21 mouse cellular contexts compared by ENCODE assay signal in genomic region chr12:105077232-105077631, GRCm38 (mm10). TPM values are rescaled to one million over a fixed set of nuclear protein-coding genes. Genes with fewer than 3 reads are reported as not detected.
DNase-seq lines count a peak whose midpoint lies in the region; ATAC-seq and TF ChIP-seq lines count a peak whose summit lies in the region.
"Had no signal": no experiment of that assay in that cellular context is flagged by ENCODE, and none has a peak within 500 bp of the region (broad histone marks: within the 10 kb centered on the region; RNA-seq: fewer than 3 reads in every experiment).

No protein-coding gene starts in this region.

- H3K27me3 ChIP-seq in E14TG2a.4 (ENCODE audit: insufficient read depth, low read length) (no peaks in the 10 kb centered on the region), ES-Bruce4 (ENCODE audit: control insufficient read depth, insufficient read depth, low read length, poor library complexity, severe bottlenecking) (no peaks in the 10 kb centered on the region)
- no peaks in the 10 kb centered on the region for H3K27me3 ChIP-seq in hindbrain, embryonic 12.5 days
- H3K27me3 ChIP-seq: embryonic facial prominence, embryonic 12.5 days; forebrain, embryonic 12.5 days had no signal

- no peak for ATAC-seq in hindbrain, embryonic 12.5 days (ENCODE audit: low FRiP score)
- ATAC-seq: forebrain, embryonic 14.5 days; forebrain, embryonic 16.5 days had no signal

- in situ Hi-C loops in ES-E14 (cut with MboI; ENCODE audit: low sequenced_read_pairs in 2 of 2, unreplicated experiment in 2 of 2) = no loop called here

- no peak for TF ChIP-seq POLR2A in ES-Bruce4 (IDR thresholded peaks at IDR 0.05; ENCODE audit: insufficient read depth, low read length)

- H3K9ac ChIP-seq in ES-Bruce4 (ENCODE audit: low read depth, poor library complexity, severe bottlenecking) = no peak overlapping the region
- H3K9ac ChIP-seq in ES-E14 (ENCODE audit: insufficient read depth, low read depth, low read length, poor library complexity, severe bottlenecking) = no peak overlapping the region
- no peak overlapping the region for H3K9ac ChIP-seq in hindbrain, embryonic 12.5 days
- H3K9ac ChIP-seq: embryonic facial prominence, embryonic 12.5 days; forebrain, embryonic 12.5 days had no signal

- H3K4me2 ChIP-seq in hindbrain, embryonic 12.5 days (replicated peaks) = no peak overlapping the region
- H3K4me2 ChIP-seq: embryonic facial prominence, embryonic 12.5 days; forebrain, embryonic 12.5 days had no signal

- H3K36me3 ChIP-seq in E14TG2a.4 (ENCODE audit: insufficient read depth, low read length) = 0 out of 2 replicates have a peak, but pooled peaks cover 3% of the 10 kb centered on the region
- no peaks in the 10 kb centered on the region for H3K36me3 ChIP-seq in ES-Bruce4 (ENCODE audit: control insufficient read depth, insufficient read depth, low read length, poor library complexity, severe bottlenecking)
- no peaks in the 10 kb centered on the region for H3K36me3 ChIP-seq in ES-E14 (ENCODE audit: control insufficient read depth, insufficient read depth, low read length, poor library complexity, severe bottlenecking)
- no peaks in the 10 kb centered on the region for H3K36me3 ChIP-seq in hindbrain, embryonic 12.5 days
- H3K36me3 ChIP-seq: embryonic facial prominence, embryonic 10.5 days; embryonic facial prominence, embryonic 12.5 days; forebrain, embryonic 10.5 days; forebrain, embryonic 12.5 days had no signal

- peaks cover 52% of the 10 kb centered on the region for H3K4me1 ChIP-seq in E14TG2a.4 (replicated peaks; ENCODE audit: low read depth, low read length)
- H3K4me1 ChIP-seq in ES-Bruce4 (ENCODE audit: control insufficient read depth, insufficient read depth, low read length) = peaks cover 7% of the 10 kb centered on the region
- peaks cover 3 to 8% of the 10 kb centered on the region in 2 experiments; a peak in 2 of 4 replicates for H3K4me1 ChIP-seq in ES-E14 (ENCODE audit: control insufficient read depth in 2 of 2, insufficient read depth in 2 of 2, low read length in 2 of 2, poor library complexity in 1 of 2)
- peaks cover 5% of the 10 kb centered on the region; the same call in 1 of the 2 replicates for H3K4me1 ChIP-seq in hindbrain, embryonic 12.5 days

- TF ChIP-seq EP300 in ES-Bruce4 (IDR thresholded peaks at IDR 0.05; ENCODE audit: insufficient read depth, low read depth, low read length) = no peak

- H3K27ac ChIP-seq in ES-Bruce4 (ENCODE audit: insufficient read depth, low read length) = peak overlapping the region; percentile 54
- H3K27ac ChIP-seq in ES-E14 (ENCODE audit: insufficient read depth, low read depth, low read length, poor library complexity, severe bottlenecking) = peak overlapping the region; percentile 83; the same call in 1 of the 2 replicates
- no peak overlapping the region for H3K27ac ChIP-seq in hindbrain, embryonic 12.5 days
- H3K27ac ChIP-seq: embryonic facial prominence, embryonic 10.5 days; embryonic facial prominence, embryonic 12.5 days; forebrain, embryonic 12.5 days had no signal

- DNase-seq in ES-E14 (ENCODE audit: low read depth, low spot score) (no peak), ZHBTc4 (ENCODE audit: low read depth, low spot score) (peak; percentile 73)
- DNase-seq in layer of hippocampus, adult 18-20 months (ENCODE audit: low spot score in 2 of 2) = no peak
- no peak for DNase-seq in left cerebral cortex, adult 9 months (ENCODE audit: low spot score in 2 of 2)
- DNase-seq: adrenal gland, adult 8-10 months; adrenal gland, postnatal 14 days; adrenal gland, postnatal 36 days; cerebellum, adult 11-12 months; cerebellum, adult 2 months; cerebellum, adult 9-10 months; cerebellum, postnatal 10 days; cerebellum, postnatal 25 days had no signal

- peaks cover 14% of the 10 kb centered on the region for H3K9me3 ChIP-seq in E14TG2a.4 (ENCODE audit: low read length)
- no peaks in the 10 kb centered on the region; the same call in 1 of the 2 replicates for H3K9me3 ChIP-seq in ES-Bruce4 (replicated peaks; ENCODE audit: control insufficient read depth, insufficient read depth, low read length, poor library complexity, severe bottlenecking)
- H3K9me3 ChIP-seq in ES-E14 (ENCODE audit: control insufficient read depth, insufficient read depth, low read depth, low read length) = no peaks in the 10 kb centered on the region
- no peaks in the 10 kb centered on the region for H3K9me3 ChIP-seq in hindbrain, embryonic 12.5 days (replicated peaks)
- H3K9me3 ChIP-seq: embryonic facial prominence, embryonic 10.5 days; embryonic facial prominence, embryonic 12.5 days; forebrain, embryonic 10.5 days; forebrain, embryonic 12.5 days had no signal

- H3K4me3 ChIP-seq in E14TG2a.4 (replicated peaks; ENCODE audit: low read length) = 0 out of 2 replicates have a peak overlapping the region, but pooled peaks have one; percentile 44
- H3K4me3 ChIP-seq in ES-Bruce4 (ENCODE audit: low read depth, low read length) = no peak overlapping the region
- peak overlapping the region in 1 of 2 experiments; percentile 22; a peak in 1 of 4 replicates for H3K4me3 ChIP-seq in ES-E14 (ENCODE audit: insufficient read depth in 1 of 2, low read depth in 1 of 2, low read length in 2 of 2, poor library complexity in 1 of 2, severe bottlenecking in 1 of 2)
- H3K4me3 ChIP-seq in hindbrain, embryonic 12.5 days = no peak overlapping the region
- H3K4me3 ChIP-seq: embryonic facial prominence, embryonic 10.5 days; embryonic facial prominence, embryonic 12.5 days; forebrain, embryonic 10.5 days; forebrain, embryonic 12.5 days had no signal

- WGBS in hindbrain, embryonic 12.5 days = 92% methylated on average over 2 of the region's 2 CpGs

- TF ChIP-seq CTCF in E14TG2a.4 (conservative IDR thresholded peaks at IDR 0.05; ENCODE audit: low read length) (no peak), ES-Bruce4 (IDR thresholded peaks at IDR 0.05; ENCODE audit: low read depth, low read length) (no peak)

TF ChIP-seq in ES-E14, 5 proteins besides CTCF, POLR2A, EP300 and RAD21:
- TF ChIP-seq MAFK (IDR thresholded peaks at IDR 0.05; ENCODE audit: insufficient read depth, low read depth, low read length) (no peak), ZNF384 (IDR thresholded peaks at IDR 0.05; ENCODE audit: low read depth, low read length) (no peak), ZC3H11A (IDR thresholded peaks at IDR 0.05; ENCODE audit: borderline replicate concordance, low read depth, low read length) (no peak), CHD2 (IDR thresholded peaks at IDR 0.05; ENCODE audit: low read depth, low read length) (no peak)

RNA-seq across cellular contexts. Expression of gene Glrx5, which starts 44.7 kb away (rescaled TPM):
- polyA plus RNA-seq in ES-Bruce4 (2011; ENCODE audit: insufficient read depth, insufficient read length, low read depth, missing spikeins) = 36.4 and 38.7 TPM in 2 replicates
- 34.2 and 39.4 TPM in 2 replicates for total RNA-seq in ES-E14 (2012; rRNA removed)
- 10 to 100 TPM; 45.9 to 46.2 TPM for total RNA-seq in layer of hippocampus, adult 18-20 months (2021)
- 149 and 157 TPM in 2 replicates for polyA plus RNA-seq in hindbrain, embryonic 12.5 days (2016; fragmentation: Nextera tagmentation; extraction: Ambion mirVana)
